Mouse (Mus musculus) liver, embryonic 12.5 days (tissue): ENCODE results near the gene Tbc1d4. TPM values are rescaled to one million over a fixed set of nuclear protein-coding genes. Genes with fewer than 3 reads are reported as not detected.

ENCODE experiments used
- ATAC-seq: fragments of 200-750 bp; cut with Nextera tagmentation; 2 replicates; pipeline ENCODE4 v1.8.0; 2017; ENCODE audit warnings: moderate number of reproducible peaks, mild to moderate bottlenecking, moderate library complexity
- H3K27ac ChIP-seq: fragments of 300-500 bp; sonication (generic); 2 replicates; pipeline ENCODE4 v1.5.1; 2016; ENCODE audit warnings: mild to moderate bottlenecking
- H3K27me3 ChIP-seq: fragments of 300-500 bp; sonication (generic); replicated peaks from 2 replicates; pipeline ENCODE4 v1.6.1; 2016; ENCODE audit warnings: mild to moderate bottlenecking, moderate library complexity
- H3K36me3 ChIP-seq: fragments of 300-500 bp; sonication (generic); 2 replicates; pipeline ENCODE4 v1.6.1; 2016; ENCODE audit warnings: mild to moderate bottlenecking, moderate library complexity
- H3K4me1 ChIP-seq: fragments of 300-500 bp; sonication (generic); 2 replicates; pipeline ENCODE4 v1.6.1; 2016
- H3K4me2 ChIP-seq: fragments of 300-500 bp; sonication (generic); 2 replicates; pipeline ENCODE4 v1.6.1; 2016; ENCODE audit warnings: mild to moderate bottlenecking, moderate library complexity
- H3K4me3 ChIP-seq: fragments of 300-500 bp; sonication (generic); 2 replicates; pipeline ENCODE4 v1.5.1; 2016; ENCODE audit warnings: mild to moderate bottlenecking, moderate library complexity
- H3K9ac ChIP-seq: fragments of 300-500 bp; sonication (generic); 2 replicates; pipeline ENCODE4 v1.6.1; 2016; ENCODE audit warnings: mild to moderate bottlenecking, moderate library complexity
- H3K9me3 ChIP-seq: fragments of 300-500 bp; sonication (generic); replicated peaks from 2 replicates; pipeline ENCODE4 v1.6.1; 2016; ENCODE audit warnings: mild to moderate bottlenecking, moderate library complexity
- WGBS: fragments of 180-500 bp; shearing (Covaris S2); methylation state at CpG from one replicate; pipeline ENCODE4 v1.1.7; 2016; ENCODE audit not compliant: insufficient replicate concordance; 5-methylcytosine and 5-hydroxymethylcytosine counted together
- polyA plus RNA-seq: library from polyadenylated mRNA; unstranded; fragments of >200 nt; fragmentation: Nextera tagmentation; extraction: Ambion mirVana; gene quantifications from 2 replicates; pipeline ENCODE4 v1.2.1, GENCODE M21; 2016

The Tbc1d4 gene
- polyA plus RNA-seq, result 3.3 and 3.9 TPM in 2 replicates

DNA sequence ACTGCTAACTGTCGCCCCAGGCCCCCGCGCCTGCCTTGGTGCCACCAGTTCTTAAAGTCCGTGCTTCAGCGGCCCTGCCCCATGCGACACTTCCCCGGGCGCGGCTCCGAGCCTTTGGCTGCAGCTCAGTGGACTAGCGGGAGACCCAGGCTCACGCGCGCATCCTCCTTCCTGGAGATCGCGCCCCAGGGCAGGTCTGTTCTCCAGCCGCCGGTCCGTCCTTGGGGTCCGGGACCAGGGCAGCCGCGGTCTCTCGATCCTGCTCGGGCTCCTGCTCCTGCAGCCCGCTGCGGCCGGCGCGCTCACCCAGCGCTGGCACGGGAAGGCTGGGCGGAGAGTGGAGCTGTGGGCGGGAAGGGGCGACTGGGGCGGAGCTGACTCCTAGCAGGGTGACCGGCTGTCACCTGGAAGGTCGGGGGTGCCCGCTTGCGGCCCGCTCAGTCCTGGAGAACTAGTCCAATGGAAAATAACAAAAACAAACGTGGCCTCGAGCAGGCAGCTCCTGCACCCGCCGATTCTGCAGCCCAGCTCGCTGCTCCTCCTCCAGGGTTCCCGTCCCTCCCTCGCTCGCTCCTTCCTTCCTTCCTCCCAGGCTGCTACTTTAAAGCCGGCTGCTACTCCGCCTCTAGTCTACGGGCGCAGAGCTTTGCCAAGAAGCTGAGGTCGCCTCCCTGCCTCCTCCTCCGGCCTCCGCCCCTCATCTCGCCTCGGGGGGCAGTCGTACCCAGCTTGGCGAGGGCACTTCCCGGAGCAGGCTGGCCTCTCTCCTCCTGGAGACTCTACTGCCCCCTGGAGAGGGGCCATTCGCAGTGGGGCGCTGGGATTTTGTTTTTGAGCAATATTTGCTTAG lies at the start of gene Tbc1d4:
TSS of gene Tbc1d4 (minus strand) at position 673 of the 850 bp plus-strand sequence.
- H3K27me3 ChIP-seq, result peaks cover 20% of the 10 kb centered on the region
- under 1% methylated on average over 62 of the region's 62 CpGs for WGBS
- H3K27ac ChIP-seq, result no peak within 1 kb of the TSS
- peak within 1 kb of the TSS; percentile 64 for H3K4me3 ChIP-seq
- no peaks in the 10 kb centered on the region for H3K36me3 ChIP-seq
- H3K4me2 ChIP-seq, result peak within 1 kb of the TSS; percentile 86
- ATAC-seq, result peak; percentile 79
- H3K4me1 ChIP-seq, result 0 out of 2 replicates have a peak, but pooled peaks cover 8% of the 10 kb centered on the region
- H3K9me3 ChIP-seq, result no peaks in the 10 kb centered on the region
- peak within 1 kb of the TSS; percentile 58 for H3K9ac ChIP-seq

DNA sequence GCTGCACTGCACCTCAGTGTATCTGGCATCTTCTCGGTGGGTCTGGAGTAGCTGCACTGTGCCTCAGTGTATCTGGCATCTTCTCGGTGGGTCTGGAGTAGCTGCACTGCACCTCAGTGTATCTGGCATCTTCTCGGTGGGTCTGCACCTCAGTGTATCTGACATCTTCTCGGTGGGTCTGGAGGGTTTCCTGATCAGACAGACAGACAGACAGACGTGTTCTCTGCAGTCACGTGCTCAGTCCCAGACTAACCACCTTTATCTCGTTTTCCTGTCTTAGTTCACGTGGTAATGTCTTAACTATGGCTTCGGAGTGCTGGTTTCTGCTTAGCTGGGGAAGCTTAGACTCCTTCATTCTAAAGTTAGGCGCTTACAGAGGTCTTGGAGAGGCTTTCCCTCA lies 47.3 kb upstream of the Tbc1d4 start:
- Histone ChIP-seq H3K9me3 (no peaks in the 10 kb centered on the region), H3K27ac (no peak overlapping the region), H3K4me3 (no peak overlapping the region), H3K9ac (no peak overlapping the region), H3K27me3 (no peaks in the 10 kb centered on the region), H3K4me1 (peaks cover 22% of the 10 kb centered on the region), H3K4me2 (0 out of 2 replicates have a peak overlapping the region, but pooled peaks have one; percentile 14), H3K36me3 (peaks cover 13% of the 10 kb centered on the region)
- no peak for ATAC-seq
- 27% methylated on average over 10 of the region's 10 CpGs for WGBS

DNA sequence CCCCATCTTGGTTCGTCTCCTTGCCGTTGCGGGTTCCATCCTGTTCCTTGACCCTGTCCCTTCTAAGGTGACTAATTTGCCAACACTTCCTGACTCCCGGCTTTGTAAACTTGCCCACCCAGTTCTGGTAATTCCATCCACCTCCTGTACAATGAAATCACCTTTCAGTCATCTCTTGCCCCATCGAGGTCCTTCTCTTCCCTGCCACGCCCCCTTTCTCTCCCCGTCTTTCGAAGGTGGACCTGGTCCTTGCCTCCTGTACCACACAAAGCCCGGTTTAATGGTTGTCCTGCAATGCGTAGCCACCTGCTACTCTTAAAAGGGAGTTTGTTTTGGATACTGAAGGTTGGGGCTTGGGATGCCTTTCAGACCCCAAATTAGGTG lies 45.5 kb upstream of the Tbc1d4 start:
- 1% methylated on average over 10 of the region's 10 CpGs for WGBS
- no peaks in the 10 kb centered on the region for H3K9me3 ChIP-seq
- no peaks in the 10 kb centered on the region for H3K27me3 ChIP-seq
- H3K4me1 ChIP-seq, result peaks cover 22% of the 10 kb centered on the region
- peak overlapping the region; percentile 98 for H3K4me2 ChIP-seq
- ATAC-seq, result peak; percentile 28
- peak overlapping the region; percentile 93 for H3K4me3 ChIP-seq
- H3K36me3 ChIP-seq, result peaks cover 6% of the 10 kb centered on the region
- no peak overlapping the region for H3K27ac ChIP-seq
- H3K9ac ChIP-seq, result peak overlapping the region; percentile 83

DNA sequence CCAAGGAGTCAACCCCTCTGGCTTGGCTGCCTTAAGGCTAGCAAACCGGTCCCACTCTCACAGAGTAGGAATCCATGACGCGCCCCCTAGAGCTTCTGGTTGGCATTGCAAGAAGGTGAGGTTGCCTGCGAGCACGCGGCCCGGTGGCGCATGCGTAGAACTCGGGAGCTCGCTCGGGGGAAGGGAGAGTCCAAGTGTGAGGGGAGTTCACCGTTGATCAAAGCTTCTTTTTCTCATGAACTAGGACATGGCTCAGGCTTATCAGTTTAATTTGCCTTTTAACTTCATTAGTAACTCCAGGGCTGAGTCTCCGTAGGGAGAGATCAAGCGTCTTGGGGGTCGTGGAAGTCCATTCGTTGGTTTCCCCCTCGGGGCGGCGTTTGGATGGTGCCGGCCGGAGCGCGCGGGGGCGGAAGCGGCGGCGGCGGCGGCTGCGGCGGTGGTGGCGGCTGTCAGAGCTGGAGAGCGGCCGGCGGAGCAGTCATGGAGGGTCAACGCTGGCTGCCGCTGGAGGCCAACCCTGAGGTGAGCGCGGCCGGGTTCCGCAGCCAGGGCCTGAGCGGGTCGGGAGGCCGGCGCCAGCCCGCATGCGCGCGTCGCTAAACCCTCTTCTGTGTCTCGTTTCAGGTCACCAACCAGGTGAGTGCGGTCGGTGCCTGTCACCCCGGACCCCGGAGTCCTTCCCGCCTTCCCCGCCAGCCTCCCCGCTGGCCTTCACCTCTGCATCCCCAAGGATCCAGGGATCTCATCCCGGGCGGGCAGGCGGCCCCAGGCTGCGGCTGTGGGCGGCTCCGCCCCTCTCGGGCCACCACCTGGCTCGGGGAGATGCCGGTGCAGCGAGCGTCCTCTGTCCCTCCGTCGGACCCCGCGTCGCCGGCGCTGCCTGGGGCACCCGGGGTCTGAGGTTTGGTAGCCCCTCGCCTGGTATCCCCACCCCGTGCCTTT lies 44.9 kb upstream of the Tbc1d4 start, which contains the start of gene Uchl3:
TSS of gene Uchl3 (plus strand) at position 387 of the 945 bp plus-strand sequence.
- Histone ChIP-seq H3K9me3 (no peaks in the 10 kb centered on the region), H3K4me1 (peaks cover 22% of the 10 kb centered on the region), H3K4me2 (peak within 1 kb of the TSS; percentile 98), H3K36me3 (no peaks in the 10 kb centered on the region), H3K27ac (peak within 1 kb of the TSS; percentile 73; the same call in 1 of the 2 replicates), H3K27me3 (no peaks in the 10 kb centered on the region), H3K9ac (peak within 1 kb of the TSS; percentile 83), H3K4me3 (peak within 1 kb of the TSS; percentile 93)
- ATAC-seq, result peak; percentile 90
- WGBS, result under 1% methylated on average over 73 of the region's 81 CpGs

DNA sequence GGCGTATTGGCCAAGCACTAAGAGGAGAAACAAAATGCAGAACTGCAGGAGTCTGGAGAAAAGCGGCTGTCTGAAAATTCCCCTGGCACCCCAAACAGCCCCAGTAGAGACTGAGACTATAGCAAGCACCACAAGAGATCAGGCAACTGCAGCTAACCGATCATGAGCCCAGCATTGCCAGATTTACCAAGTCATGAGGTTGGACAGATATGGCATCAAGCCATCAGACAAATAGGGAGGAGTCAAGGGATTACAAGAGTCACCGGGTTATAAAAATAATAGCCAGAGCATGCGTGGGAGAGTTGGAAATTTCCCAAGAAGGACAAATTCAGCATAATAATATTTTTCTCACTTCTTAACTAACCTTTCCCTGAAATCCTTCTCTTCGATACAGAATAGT lies 43.6 kb upstream of the Tbc1d4 start:
- no peaks in the 10 kb centered on the region for H3K27me3 ChIP-seq
- no peak overlapping the region for H3K4me3 ChIP-seq
- WGBS, result 86% methylated on average over 6 of the region's 6 CpGs
- peaks cover 22% of the 10 kb centered on the region for H3K4me1 ChIP-seq
- no peaks in the 10 kb centered on the region for H3K36me3 ChIP-seq
- H3K4me2 ChIP-seq, result no peak overlapping the region
- no peaks in the 10 kb centered on the region for H3K9me3 ChIP-seq
- H3K27ac ChIP-seq, result no peak overlapping the region
- no peak overlapping the region for H3K9ac ChIP-seq
- no peak for ATAC-seq

DNA sequence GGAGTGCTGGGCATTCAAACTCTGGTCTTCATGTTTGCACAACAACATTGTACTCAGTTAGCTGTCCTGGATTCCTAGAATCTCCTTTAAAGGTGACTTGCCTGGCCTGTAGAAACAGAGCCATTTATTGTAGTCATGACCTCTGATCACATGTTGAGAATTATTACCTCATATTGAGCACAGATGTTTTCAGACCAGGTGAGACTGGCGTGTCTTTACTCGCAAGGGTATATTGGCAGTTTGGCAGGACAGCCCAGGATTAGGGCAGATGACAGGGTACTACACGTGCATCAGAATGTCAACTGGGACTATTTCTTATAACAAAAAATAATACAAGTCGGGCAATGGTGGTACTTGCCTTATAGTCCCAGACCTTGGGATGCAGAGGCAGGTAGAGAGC lies 41.6 kb upstream of the Tbc1d4 start:
- WGBS, result 72% methylated on average over 4 of the region's 4 CpGs
- Histone ChIP-seq H3K27me3 (no peaks in the 10 kb centered on the region), H3K9ac (no peak overlapping the region), H3K9me3 (no peaks in the 10 kb centered on the region), H3K36me3 (no peaks in the 10 kb centered on the region), H3K4me2 (no peak overlapping the region), H3K4me3 (no peak overlapping the region), H3K4me1 (peaks cover 12% of the 10 kb centered on the region), H3K27ac (no peak overlapping the region)
- no peak for ATAC-seq

DNA sequence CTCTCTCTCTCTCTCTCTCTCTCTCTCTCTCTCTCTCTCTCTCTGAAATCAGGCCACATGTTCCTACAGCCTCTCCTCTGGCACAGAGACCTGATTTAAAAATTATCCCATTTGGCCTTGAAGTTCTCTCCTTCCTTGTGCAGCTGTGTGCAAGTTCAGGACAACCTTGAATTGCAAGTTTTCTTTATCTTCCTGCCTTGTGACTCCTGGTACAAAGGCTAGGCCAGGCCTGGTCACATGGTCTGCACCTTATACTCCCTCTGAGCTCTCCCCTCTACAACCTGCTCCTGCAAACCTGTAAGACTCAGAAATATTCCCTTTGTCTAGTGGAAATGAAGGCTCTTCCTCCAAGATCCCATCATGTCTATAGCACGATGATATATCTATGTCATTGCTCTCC lies 36.0 kb upstream of the Tbc1d4 start:
- Histone ChIP-seq H3K4me3 (no peak overlapping the region), H3K27me3 (no peaks in the 10 kb centered on the region), H3K9ac (no peak overlapping the region), H3K4me2 (no peak overlapping the region), H3K4me1 (no peaks in the 10 kb centered on the region; the same call in 1 of the 2 replicates), H3K36me3 (no peaks in the 10 kb centered on the region), H3K27ac (no peak overlapping the region), H3K9me3 (no peaks in the 10 kb centered on the region)
- WGBS, result 71% methylated on average over 1 of the region's 1 CpGs
- ATAC-seq, result no peak

DNA sequence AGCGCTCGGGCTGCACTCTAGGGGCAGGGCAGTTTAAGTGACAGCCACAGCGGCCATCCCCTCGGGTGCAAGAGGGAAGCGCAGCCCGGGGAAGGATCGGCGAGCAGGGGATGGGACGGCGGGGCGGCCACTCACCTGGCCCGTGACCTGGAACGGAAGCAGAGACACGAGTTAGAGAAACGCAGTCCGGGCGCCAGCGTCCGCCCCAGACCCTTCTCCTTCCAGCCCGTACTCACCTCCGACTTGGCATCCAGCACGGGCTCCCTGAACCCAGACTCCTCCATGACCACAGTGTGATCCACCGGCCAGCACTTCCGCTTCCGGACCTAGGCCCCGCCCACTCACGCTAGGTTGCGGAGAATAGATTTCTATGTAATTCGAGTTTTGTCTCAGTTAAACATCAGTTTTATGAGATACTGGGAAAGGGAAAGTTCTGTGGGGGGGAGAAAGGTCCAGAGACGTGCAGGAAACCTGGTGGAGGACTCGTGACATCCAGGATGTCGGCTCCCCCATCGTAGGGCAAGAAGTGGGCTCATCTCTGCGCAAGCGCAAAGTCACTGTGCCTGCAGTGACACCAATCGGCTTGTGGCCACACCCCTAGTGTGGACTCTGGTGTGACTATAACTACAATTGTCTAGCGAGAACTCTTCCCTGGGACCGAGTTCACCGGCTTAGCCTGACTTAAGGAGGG lies 31.3 kb upstream of the Tbc1d4 start, which contains the start of gene Commd6:
TSS of gene Commd6 (minus strand) at position 534 of the 691 bp plus-strand sequence.
- Histone ChIP-seq H3K4me2 (peak within 1 kb of the TSS; percentile 81), H3K4me3 (peak within 1 kb of the TSS; percentile 79), H3K27ac (peak within 1 kb of the TSS; percentile 67), H3K27me3 (no peaks in the 10 kb centered on the region), H3K9ac (peak within 1 kb of the TSS; percentile 78), H3K4me1 (peaks cover 12% of the 10 kb centered on the region), H3K36me3 (peaks cover 5% of the 10 kb centered on the region; the same call in 1 of the 2 replicates), H3K9me3 (no peaks in the 10 kb centered on the region)
- peak; percentile 98 for ATAC-seq
- WGBS, result under 1% methylated on average over 39 of the region's 39 CpGs

DNA sequence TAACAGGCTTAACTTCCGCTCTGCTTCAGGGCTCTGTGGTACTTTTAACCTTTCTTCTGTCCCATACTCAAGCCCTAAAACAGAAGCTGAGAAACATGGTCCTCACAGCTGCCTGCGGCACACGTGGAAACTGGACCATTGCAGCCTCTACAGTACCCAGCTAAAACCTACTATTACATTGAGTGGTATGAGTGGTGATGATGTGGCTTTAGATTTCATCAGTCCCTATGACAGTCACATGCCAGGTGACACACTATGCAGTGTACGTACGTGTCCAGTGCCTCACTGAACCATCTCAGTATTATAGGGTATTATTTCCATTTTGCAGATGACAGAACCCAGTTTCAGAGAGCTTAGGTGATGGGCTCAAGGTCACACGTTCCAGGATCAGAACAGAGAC lies 28.4 kb upstream of the Tbc1d4 start:
- no peaks in the 10 kb centered on the region for H3K9me3 ChIP-seq
- H3K27me3 ChIP-seq, result no peaks in the 10 kb centered on the region
- H3K4me2 ChIP-seq, result no peak overlapping the region
- no peak overlapping the region for H3K27ac ChIP-seq
- no peak overlapping the region for H3K9ac ChIP-seq
- WGBS, result 83% methylated on average over 6 of the region's 6 CpGs
- H3K36me3 ChIP-seq, result peaks cover 29% of the 10 kb centered on the region
- ATAC-seq, result no peak
- H3K4me3 ChIP-seq, result no peak overlapping the region
- peaks cover 12% of the 10 kb centered on the region for H3K4me1 ChIP-seq

DNA sequence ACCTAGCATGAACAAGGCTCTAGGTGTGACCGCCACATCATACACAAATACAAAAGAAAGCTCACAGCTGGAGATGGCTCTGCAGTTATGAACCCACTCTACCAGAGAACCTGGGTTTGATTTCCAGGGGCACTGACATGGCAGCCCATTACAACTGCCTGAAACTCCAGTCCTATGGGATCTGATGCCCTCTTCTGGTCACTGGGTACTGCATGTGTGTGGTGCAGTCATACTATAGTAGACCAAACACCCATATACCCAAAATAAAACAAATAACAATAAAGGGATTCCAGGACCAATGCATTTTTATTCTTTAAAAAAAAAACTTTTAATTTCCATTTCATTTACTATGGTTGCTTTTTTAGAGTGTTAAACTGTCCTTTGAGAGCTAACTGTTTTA lies 26.8 kb upstream of the Tbc1d4 start:
- Histone ChIP-seq H3K27ac (no peak overlapping the region), H3K27me3 (no peaks in the 10 kb centered on the region), H3K9me3 (no peaks in the 10 kb centered on the region), H3K36me3 (peaks cover 36% of the 10 kb centered on the region), H3K9ac (no peak overlapping the region), H3K4me1 (peaks cover 12% of the 10 kb centered on the region), H3K4me2 (no peak overlapping the region), H3K4me3 (no peak overlapping the region)
- ATAC-seq, result no peak
- WGBS, result 83% methylated on average over 1 of the region's 1 CpGs

DNA sequence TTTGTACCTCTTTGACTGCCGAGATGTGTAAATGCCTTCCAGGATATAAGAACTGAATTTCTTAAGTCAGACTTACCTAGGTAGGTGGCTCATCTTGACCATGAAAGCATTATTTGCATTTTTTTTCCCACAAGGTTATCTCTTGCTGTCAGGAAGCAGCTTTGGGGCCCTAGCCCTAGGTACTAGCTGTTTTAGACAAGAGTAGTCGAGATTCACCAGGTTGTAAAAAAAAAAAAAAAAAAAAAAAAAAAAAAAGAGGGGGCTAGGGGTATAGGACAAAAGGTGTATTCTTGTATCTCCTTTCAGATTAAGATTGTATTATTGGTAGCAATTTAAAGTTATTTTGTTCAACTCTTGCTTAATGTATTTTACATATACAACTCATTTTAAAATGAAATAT lies 21.6 kb upstream of the Tbc1d4 start:
- Histone ChIP-seq H3K4me3 (no peak overlapping the region), H3K27me3 (no peaks in the 10 kb centered on the region), H3K9ac (no peak overlapping the region), H3K9me3 (no peaks in the 10 kb centered on the region), H3K4me1 (no peaks in the 10 kb centered on the region), H3K36me3 (peaks cover 34% of the 10 kb centered on the region), H3K4me2 (no peak overlapping the region), H3K27ac (no peak overlapping the region)
- 51% methylated on average over 2 of the region's 2 CpGs for WGBS
- no peak for ATAC-seq
